Mouse (Mus musculus) stomach, postnatal 0 days (tissue): Measurements from ENCODE around the gene Eef1a2.

Source experiments
- CTCF ChIP-seq: IDR thresholded peaks from 2 replicates; pipeline ENCODE4 v1.5.1; 2016; ENCODE audit warnings: antibody characterized with exemption, low read depth, mild to moderate bottlenecking, moderate library complexity
- EP300 ChIP-seq: optimal IDR thresholded peaks from 2 replicates; pipeline ENCODE3; 2016; ENCODE audit warnings: antibody characterized with exemption

GRCm38 (mm10) chr2:181125726-181126455 is 30.9 kb downstream of the Eef1a2 start:
- TF ChIP-seq EP300: no peak
- no peak for TF ChIP-seq CTCF
